Mouse (Mus musculus): ENCODE data around the gene Abcc6. TPM values are rescaled to one million over a fixed set of nuclear protein-coding genes. Genes with fewer than 3 reads are reported as not detected.

Abcc6 gene
- polyA plus RNA-seq, 2 experiments = 4.1 to 12.0 TPM

DNA sequence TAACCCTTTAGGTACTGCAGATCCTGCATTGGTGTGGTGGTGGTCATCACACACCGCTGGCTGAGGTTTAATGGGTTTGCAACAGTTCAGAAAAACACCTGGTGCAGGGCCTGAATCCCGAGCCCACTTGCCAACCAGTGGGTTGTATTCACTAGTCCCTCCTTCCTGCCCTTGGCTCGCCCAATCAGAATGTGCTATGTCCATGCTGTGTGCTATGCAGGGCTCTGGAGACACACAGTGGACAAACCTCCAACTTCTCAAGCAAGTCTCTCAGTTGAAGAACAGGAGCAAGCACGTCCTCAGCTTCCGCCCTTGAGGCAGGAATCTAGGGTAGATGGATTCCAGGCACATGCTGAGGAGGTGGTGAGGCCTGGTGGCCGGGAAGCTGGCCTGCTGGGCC is 55.6 kb downstream of the Abcc6 start:
- Histone ChIP-seq H3K36me3 (replicated peaks; ENCODE audit: control insufficient read depth, insufficient read depth, low read depth) (no peaks in the 10 kb centered on the region), H3K9ac (replicated peaks) (no peak overlapping the region), H3K27ac (no peak overlapping the region), H3K9me3 (ENCODE audit: control insufficient read depth, low read length) (no peaks in the 10 kb centered on the region), H3K27me3 (ENCODE audit: control insufficient read depth, insufficient read depth, low read length) (no peaks in the 10 kb centered on the region), H3K4me2 (ENCODE audit: low read depth) (no peak overlapping the region), H3K4me3 (ENCODE audit: insufficient read depth in 1 of 2, low read depth in 2 of 2, low read length in 2 of 2) (no peak overlapping the region), H3K4me1 (replicated peaks; ENCODE audit: control insufficient read depth in 2 of 2, insufficient read depth in 2 of 2, low read length in 1 of 2) (peaks cover 0 to 5% of the 10 kb centered on the region in 2 experiments; a peak in 1 of 4 replicates)
- TF ChIP-seq CTCF (IDR thresholded peaks at IDR 0.05; ENCODE audit: low read depth) (no peak), EP300 (IDR thresholded peaks at IDR 0.05; ENCODE audit: low read depth) (no peak)
- WGBS (ENCODE audit: insufficient replicate concordance) = 45% methylated on average over 6 of the region's 6 CpGs
- DNase-seq (ENCODE audit: low read depth in 3 of 3, low spot score in 3 of 3) = no peak
- ATAC-seq (ENCODE audit: insufficient read depth) = no peak

GRCm38 (mm10) chr7:45974103-45974502 is 56.0 kb downstream of the Abcc6 start:
- ATAC-seq (ENCODE audit: insufficient read depth) = no peak
- TF ChIP-seq EP300 (IDR thresholded peaks at IDR 0.05; ENCODE audit: low read depth) (no peak), CTCF (IDR thresholded peaks at IDR 0.05; ENCODE audit: low read depth) (no peak)
- no peaks in the 10 kb centered on the region for H3K36me3 ChIP-seq (replicated peaks; ENCODE audit: control insufficient read depth, insufficient read depth, low read depth)
- no peak overlapping the region for H3K9ac ChIP-seq (replicated peaks)
- WGBS (ENCODE audit: insufficient replicate concordance) = 31% methylated on average over 6 of the region's 6 CpGs
- no peak for DNase-seq (ENCODE audit: low read depth in 3 of 3, low spot score in 3 of 3)
- H3K4me3 ChIP-seq (ENCODE audit: insufficient read depth in 1 of 2, low read depth in 2 of 2, low read length in 2 of 2) = no peak overlapping the region
- H3K27ac ChIP-seq = no peak overlapping the region
- H3K27me3 ChIP-seq (ENCODE audit: control insufficient read depth, insufficient read depth, low read length) = no peaks in the 10 kb centered on the region
- H3K4me1 ChIP-seq (replicated peaks; ENCODE audit: control insufficient read depth in 2 of 2, insufficient read depth in 2 of 2, low read length in 1 of 2) = peaks cover 0 to 5% of the 10 kb centered on the region in 2 experiments; a peak in 1 of 4 replicates
- no peak overlapping the region for H3K4me2 ChIP-seq (ENCODE audit: low read depth)
- no peaks in the 10 kb centered on the region for H3K9me3 ChIP-seq (ENCODE audit: control insufficient read depth, low read length)

DNA sequence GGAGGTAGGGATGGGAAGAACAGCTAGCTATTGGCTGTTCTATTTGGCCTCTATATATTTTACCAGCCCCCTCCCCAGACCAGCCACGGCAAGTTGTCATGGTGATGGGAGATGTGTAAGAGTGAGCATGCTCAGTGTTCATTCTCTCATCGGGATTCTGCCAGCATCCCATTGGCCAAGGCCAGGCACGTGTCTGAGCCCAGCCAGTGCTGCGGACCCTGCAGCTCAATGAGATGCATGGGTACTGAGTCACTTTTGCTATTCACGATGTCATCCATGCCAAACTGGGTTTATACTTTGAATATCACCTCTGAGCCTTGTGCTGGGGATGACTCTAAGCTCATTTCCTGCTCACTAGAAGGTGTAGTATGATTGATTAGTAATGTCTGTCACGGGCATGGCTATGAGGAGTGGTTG is 56.8 kb downstream of the Abcc6 start:
- WGBS (ENCODE audit: insufficient replicate concordance) = 68% methylated on average over 6 of the region's 6 CpGs
- no peak for DNase-seq (ENCODE audit: low read depth in 3 of 3, low spot score in 3 of 3)

GRCm38 (mm10) chr7:45971831-45972723 is 58.0 kb downstream of the Abcc6 start:
- no peak overlapping the region for H3K4me3 ChIP-seq (ENCODE audit: insufficient read depth in 1 of 2, low read depth in 2 of 2, low read length in 2 of 2)
- 47% methylated on average over 11 of the region's 11 CpGs for WGBS (ENCODE audit: insufficient replicate concordance)
- H3K9me3 ChIP-seq (ENCODE audit: control insufficient read depth, low read length) = no peaks in the 10 kb centered on the region
- no peak overlapping the region for H3K9ac ChIP-seq (replicated peaks)
- H3K27me3 ChIP-seq (ENCODE audit: control insufficient read depth, insufficient read depth, low read length) = no peaks in the 10 kb centered on the region
- DNase-seq (ENCODE audit: low read depth in 3 of 3, low spot score in 3 of 3) (no peak), ATAC-seq (ENCODE audit: insufficient read depth) (no peak)
- H3K27ac ChIP-seq = no peak overlapping the region
- no peak overlapping the region for H3K4me2 ChIP-seq (ENCODE audit: low read depth)
- no peak for TF ChIP-seq CTCF (IDR thresholded peaks at IDR 0.05; ENCODE audit: low read depth)
- TF ChIP-seq EP300 (IDR thresholded peaks at IDR 0.05; ENCODE audit: low read depth) = no peak
- H3K4me1 ChIP-seq (replicated peaks; ENCODE audit: control insufficient read depth in 2 of 2, insufficient read depth in 2 of 2, low read length in 1 of 2) = peaks cover 0 to 9% of the 10 kb centered on the region in 2 experiments; a peak in 2 of 4 replicates
- H3K36me3 ChIP-seq (replicated peaks; ENCODE audit: control insufficient read depth, insufficient read depth, low read depth) = no peaks in the 10 kb centered on the region

More for the DNA sequence above, 56.8 kb downstream of the Abcc6 start:
- H3K9me3 ChIP-seq (ENCODE audit: control insufficient read depth, low read length) = no peaks in the 10 kb centered on the region
- H3K27me3 ChIP-seq (ENCODE audit: control insufficient read depth, insufficient read depth, low read length) = no peaks in the 10 kb centered on the region
- H3K4me2 ChIP-seq (ENCODE audit: low read depth) = no peak overlapping the region
- H3K9ac ChIP-seq (replicated peaks) = no peak overlapping the region
- no peak overlapping the region for H3K4me3 ChIP-seq (ENCODE audit: insufficient read depth in 1 of 2, low read depth in 2 of 2, low read length in 2 of 2)
- H3K36me3 ChIP-seq (replicated peaks; ENCODE audit: control insufficient read depth, insufficient read depth, low read depth) = no peaks in the 10 kb centered on the region
- TF ChIP-seq EP300 (IDR thresholded peaks at IDR 0.05; ENCODE audit: low read depth) = no peak
- no peak for TF ChIP-seq CTCF (IDR thresholded peaks at IDR 0.05; ENCODE audit: low read depth)
- ATAC-seq (ENCODE audit: insufficient read depth) = no peak
- H3K4me1 ChIP-seq (replicated peaks; ENCODE audit: control insufficient read depth in 2 of 2, insufficient read depth in 2 of 2, low read length in 1 of 2) = peaks cover 0 to 7% of the 10 kb centered on the region in 2 experiments; a peak in 2 of 4 replicates
- no peak overlapping the region for H3K27ac ChIP-seq

DNA sequence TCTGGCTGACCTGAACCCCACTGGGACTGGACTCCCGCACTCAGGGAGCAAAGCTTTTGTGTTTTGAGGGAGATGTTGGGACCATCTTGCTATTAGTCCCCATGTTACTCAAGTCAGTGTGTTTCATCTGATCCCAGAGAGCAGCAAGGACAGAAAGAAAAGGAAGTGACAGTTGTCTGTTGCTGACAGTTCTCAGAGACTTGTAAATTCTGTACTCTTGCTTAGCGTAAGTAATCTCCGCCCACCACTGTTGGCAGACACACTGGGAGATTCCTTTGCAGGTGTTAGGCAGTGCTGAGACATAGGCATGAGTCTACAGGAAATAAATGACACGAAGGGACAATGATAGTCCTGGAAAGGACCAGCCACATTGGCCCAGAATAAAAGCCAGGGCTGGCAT is 73.5 kb downstream of the Abcc6 start:
- no peak overlapping the region for H3K4me2 ChIP-seq (ENCODE audit: low read depth)
- ATAC-seq (ENCODE audit: insufficient read depth) = no peak
- H3K27me3 ChIP-seq (ENCODE audit: control insufficient read depth, insufficient read depth, low read length) = no peaks in the 10 kb centered on the region
- 31% methylated on average over 4 of the region's 4 CpGs for WGBS (ENCODE audit: insufficient replicate concordance)
- no peak overlapping the region for H3K4me3 ChIP-seq (ENCODE audit: insufficient read depth in 1 of 2, low read depth in 2 of 2, low read length in 2 of 2)
- H3K27ac ChIP-seq = no peak overlapping the region
- H3K4me1 ChIP-seq (replicated peaks; ENCODE audit: control insufficient read depth in 2 of 2, insufficient read depth in 2 of 2, low read length in 1 of 2) = no peaks in the 10 kb centered on the region
- TF ChIP-seq EP300 (IDR thresholded peaks at IDR 0.05; ENCODE audit: low read depth) (no peak), CTCF (IDR thresholded peaks at IDR 0.05; ENCODE audit: low read depth) (no peak)
- H3K9ac ChIP-seq (replicated peaks) = no peak overlapping the region
- DNase-seq (ENCODE audit: low read depth in 3 of 3, low spot score in 3 of 3) = no peak
- H3K36me3 ChIP-seq (replicated peaks; ENCODE audit: control insufficient read depth, insufficient read depth, low read depth) = no peaks in the 10 kb centered on the region
- no peaks in the 10 kb centered on the region for H3K9me3 ChIP-seq (ENCODE audit: control insufficient read depth, low read length)
